Mouse (Mus musculus): ENCODE results near the gene Gga1. TPM values are rescaled to one million over a fixed set of nuclear protein-coding genes. Genes with fewer than 3 reads are reported as not detected.
A peak's percentile ranks its signal among the peaks of the same experiment; 100 is the strongest.

The Gga1 gene
- polyA plus RNA-seq (2014; fragmentation: Nextera tagmentation; extraction: Ambion mirVana): 20.5 and 25.7 TPM in 2 replicates

- no peaks in the 10 kb centered on the region for H3K27me3 ChIP-seq (ENCODE audit: control insufficient read depth, insufficient read depth, low read length)
- H3K27ac ChIP-seq (ENCODE audit: low read depth, low read length): peak within 1 kb of the TSS; percentile 98
- DNase-seq (ENCODE audit: low spot score, missing footprints) (peak; percentile 99), ATAC-seq (ENCODE audit: low FRiP score) (peak; percentile 93)
- H3K4me2 ChIP-seq: peak within 1 kb of the TSS; percentile 84
- peak within 1 kb of the TSS; percentile 88 for H3K9ac ChIP-seq (ENCODE audit: low read length)
- peaks cover 6% of the 10 kb centered on the region; the same call in 1 of the 2 replicates for H3K36me3 ChIP-seq (ENCODE audit: control insufficient read depth, insufficient read depth, low read length)
- WGBS: under 1% methylated on average over 73 of the region's 95 CpGs
- H3K4me3 ChIP-seq (ENCODE audit: low read depth, low read length): peak within 1 kb of the TSS; percentile 75
- H3K9me3 ChIP-seq (ENCODE audit: control insufficient read depth, low read length): no peaks in the 10 kb centered on the region
- peaks cover 19% of the 10 kb centered on the region for H3K4me1 ChIP-seq (ENCODE audit: control insufficient read depth, insufficient read depth, low read length)
Measured at GRCm38 (mm10) chr15:78876991-78877809, at the start of gene Gga1. Gga1 (plus strand) TSS chr15:78877190.

- Histone ChIP-seq H3K4me2 (no peak overlapping the region), H3K27ac (ENCODE audit: low read depth, low read length) (no peak overlapping the region), H3K36me3 (ENCODE audit: control insufficient read depth, insufficient read depth, low read length) (no peaks in the 10 kb centered on the region), H3K9ac (ENCODE audit: low read length) (no peak overlapping the region), H3K27me3 (ENCODE audit: control insufficient read depth, insufficient read depth, low read length) (0 out of 2 replicates have a peak, but pooled peaks cover 2% of the 10 kb centered on the region), H3K4me1 (ENCODE audit: control insufficient read depth, insufficient read depth, low read length) (peaks cover 12% of the 10 kb centered on the region), H3K9me3 (ENCODE audit: control insufficient read depth, low read length) (no peaks in the 10 kb centered on the region), H3K4me3 (ENCODE audit: low read depth, low read length) (no peak overlapping the region)
- 32% methylated on average over 5 of the region's 5 CpGs for WGBS
- ATAC-seq (ENCODE audit: low FRiP score) (no peak), DNase-seq (ENCODE audit: low spot score, missing footprints) (no peak)
Measured at GRCm38 (mm10) chr15:78828315-78828714, 48.7 kb upstream of the Gga1 start.

GRCm38 (mm10) chr15:78829636-78830035 is 47.4 kb upstream of the Gga1 start:
- Histone ChIP-seq H3K27me3 (ENCODE audit: control insufficient read depth, insufficient read depth, low read length) (0 out of 2 replicates have a peak, but pooled peaks cover 2% of the 10 kb centered on the region), H3K9ac (ENCODE audit: low read length) (no peak overlapping the region), H3K4me1 (ENCODE audit: control insufficient read depth, insufficient read depth, low read length) (peaks cover 12% of the 10 kb centered on the region), H3K27ac (ENCODE audit: low read depth, low read length) (no peak overlapping the region), H3K4me2 (no peak overlapping the region), H3K4me3 (ENCODE audit: low read depth, low read length) (no peak overlapping the region), H3K36me3 (ENCODE audit: control insufficient read depth, insufficient read depth, low read length) (no peaks in the 10 kb centered on the region), H3K9me3 (ENCODE audit: control insufficient read depth, low read length) (no peaks in the 10 kb centered on the region)
- DNase-seq (ENCODE audit: low spot score, missing footprints) (no peak), ATAC-seq (ENCODE audit: low FRiP score) (no peak)
- 86% methylated on average over 1 of the region's 1 CpGs for WGBS

- no peaks in the 10 kb centered on the region for H3K36me3 ChIP-seq (ENCODE audit: control insufficient read depth, insufficient read depth, low read length)
- ATAC-seq (ENCODE audit: low FRiP score) (no peak), DNase-seq (ENCODE audit: low spot score, missing footprints) (no peak)
- H3K27ac ChIP-seq (ENCODE audit: low read depth, low read length): no peak overlapping the region
- no peak overlapping the region for H3K9ac ChIP-seq (ENCODE audit: low read length)
- H3K27me3 ChIP-seq (ENCODE audit: control insufficient read depth, insufficient read depth, low read length): 0 out of 2 replicates have a peak, but pooled peaks cover 2% of the 10 kb centered on the region
- WGBS: 77% methylated on average over 10 of the region's 10 CpGs
- no peak overlapping the region for H3K4me2 ChIP-seq
- no peak overlapping the region for H3K4me3 ChIP-seq (ENCODE audit: low read depth, low read length)
- peaks cover 23% of the 10 kb centered on the region for H3K4me1 ChIP-seq (ENCODE audit: control insufficient read depth, insufficient read depth, low read length)
- H3K9me3 ChIP-seq (ENCODE audit: control insufficient read depth, low read length): no peaks in the 10 kb centered on the region
Measured at GRCm38 (mm10) chr15:78830742-78831719, 46.0 kb upstream of the Gga1 start.

- WGBS: 61% methylated on average over 19 of the region's 19 CpGs
- Histone ChIP-seq H3K27me3 (ENCODE audit: control insufficient read depth, insufficient read depth, low read length) (0 out of 2 replicates have a peak, but pooled peaks cover 2% of the 10 kb centered on the region), H3K9ac (ENCODE audit: low read length) (peak overlapping the region; percentile 64), H3K9me3 (ENCODE audit: control insufficient read depth, low read length) (no peaks in the 10 kb centered on the region), H3K4me1 (ENCODE audit: control insufficient read depth, insufficient read depth, low read length) (peaks cover 26% of the 10 kb centered on the region), H3K27ac (ENCODE audit: low read depth, low read length) (peak overlapping the region; percentile 59), H3K4me3 (ENCODE audit: low read depth, low read length) (no peak overlapping the region), H3K4me2 (peak overlapping the region; percentile 1; the same call in 1 of the 2 replicates), H3K36me3 (ENCODE audit: control insufficient read depth, insufficient read depth, low read length) (no peaks in the 10 kb centered on the region)
- ATAC-seq (ENCODE audit: low FRiP score): peak; percentile 49
- DNase-seq (ENCODE audit: low spot score, missing footprints): no peak
Measured at GRCm38 (mm10) chr15:78831720-78832657, 45.0 kb upstream of the Gga1 start.

GRCm38 (mm10) chr15:78832701-78833123 is 44.3 kb upstream of the Gga1 start:
- H3K4me3 ChIP-seq (ENCODE audit: low read depth, low read length): no peak overlapping the region
- ATAC-seq (ENCODE audit: low FRiP score): peak; percentile 72
- WGBS: 6% methylated on average over 14 of the region's 14 CpGs

GRCm38 (mm10) chr15:78833582-78833981 is 43.4 kb upstream of the Gga1 start:
- Histone ChIP-seq H3K36me3 (ENCODE audit: control insufficient read depth, insufficient read depth, low read length) (no peaks in the 10 kb centered on the region), H3K9me3 (ENCODE audit: control insufficient read depth, low read length) (no peaks in the 10 kb centered on the region), H3K9ac (ENCODE audit: low read length) (no peak overlapping the region), H3K4me2 (no peak overlapping the region), H3K27me3 (ENCODE audit: control insufficient read depth, insufficient read depth, low read length) (no peaks in the 10 kb centered on the region), H3K4me3 (ENCODE audit: low read depth, low read length) (no peak overlapping the region), H3K4me1 (ENCODE audit: control insufficient read depth, insufficient read depth, low read length) (peaks cover 26% of the 10 kb centered on the region), H3K27ac (ENCODE audit: low read depth, low read length) (0 out of 2 replicates have a peak overlapping the region, but pooled peaks have one; percentile 59)
- DNase-seq (ENCODE audit: low spot score, missing footprints) (peak; percentile 85), ATAC-seq (ENCODE audit: low FRiP score) (0 out of 2 replicates have a peak, but pooled peaks have one; percentile 8)
- 93% methylated on average over 3 of the region's 3 CpGs for WGBS

More at GRCm38 (mm10) chr15:78832701-78833123, 44.3 kb upstream of the Gga1 start:
- peak overlapping the region; percentile 59 for H3K27ac ChIP-seq (ENCODE audit: low read depth, low read length)
- H3K9me3 ChIP-seq (ENCODE audit: control insufficient read depth, low read length): no peaks in the 10 kb centered on the region
- H3K9ac ChIP-seq (ENCODE audit: low read length): peak overlapping the region; percentile 64
- peak; percentile 90 for DNase-seq (ENCODE audit: low spot score, missing footprints)
- no peaks in the 10 kb centered on the region for H3K36me3 ChIP-seq (ENCODE audit: control insufficient read depth, insufficient read depth, low read length)
- peaks cover 26% of the 10 kb centered on the region for H3K4me1 ChIP-seq (ENCODE audit: control insufficient read depth, insufficient read depth, low read length)
- H3K4me2 ChIP-seq: peak overlapping the region; percentile 1; the same call in 1 of the 2 replicates
- no peaks in the 10 kb centered on the region for H3K27me3 ChIP-seq (ENCODE audit: control insufficient read depth, insufficient read depth, low read length)

Measured in midbrain, embryonic 11.5 days (tissue).